Mouse (Mus musculus) stomach, embryonic 15.5 days (tissue): ENCODE measurements around the gene Kif16b. TPM values are rescaled to one million over a fixed set of nuclear protein-coding genes. Genes with fewer than 3 reads are reported as not detected.

Experiments
- polyA plus RNA-seq: library from polyadenylated mRNA; unstranded; fragments of >200 nt; fragmentation: Nextera tagmentation; extraction: Ambion mirVana; gene quantifications from 2 replicates; pipeline ENCODE4 v1.2.1, GENCODE M21; 2015

The Kif16b gene
- polyA plus RNA-seq, 1 experiment from 2014 or later, result 12.5 TPM

Other genes with a start within 250 kb of the Kif16b start
- 67.7 and 73.6 TPM in 2 replicates for gene Snrpb2, start 161.5 kb upstream of the Kif16b start, polyA plus RNA-seq
- gene Otor, start 176.9 kb upstream of the Kif16b start, polyA plus RNA-seq, result 0.66 and 0.69 TPM in 2 replicates